Mouse (Mus musculus) hindbrain, postnatal 0 days (tissue): ENCODE data around the gene Nipbl. TPM values are rescaled to one million over a fixed set of nuclear protein-coding genes. Genes with fewer than 3 reads are reported as not detected.

ENCODE experiments used
- ATAC-seq: fragments of 200-750 bp; cut with Nextera tagmentation; 2 replicates; pipeline ENCODE4 v1.8.0; 2017; ENCODE audit warnings: mild to moderate bottlenecking, moderate TSS enrichment, moderate library complexity
- DNase-seq: peaks from one replicate; pipeline ENCODE4 v3.0.0-alpha.2; 2015; ENCODE audit warnings: low spot score
- H3K27ac ChIP-seq: fragments of 300-500 bp; sonication (generic); 2 replicates; pipeline ENCODE4 v1.5.1; 2014; ENCODE audit warnings: mild to moderate bottlenecking
- H3K27me3 ChIP-seq: fragments of 300-500 bp; sonication (generic); 2 replicates; pipeline ENCODE4 v1.6.1; 2014; ENCODE audit warnings: low read length, mixed read lengths; ENCODE audit not compliant: insufficient read depth
- H3K36me3 ChIP-seq: fragments of 300-500 bp; sonication (generic); 2 replicates; pipeline ENCODE4 v1.6.1; 2014; ENCODE audit warnings: low read length, mixed read lengths; ENCODE audit not compliant: insufficient read depth
- H3K4me1 ChIP-seq: fragments of 300-500 bp; sonication (generic); 2 replicates; pipeline ENCODE4 v1.6.1; 2014; ENCODE audit warnings: antibody characterized with exemption, low read length, mixed read lengths; ENCODE audit not compliant: insufficient read depth
- H3K4me2 ChIP-seq: fragments of 300-500 bp; sonication (generic); 2 replicates; pipeline ENCODE4 v1.6.1; 2014; ENCODE audit warnings: low read depth, mild to moderate bottlenecking, low read length, moderate library complexity, mixed read lengths
- H3K4me3 ChIP-seq: fragments of 300-500 bp; sonication (generic); 2 replicates; pipeline ENCODE4 v1.5.1; 2014; ENCODE audit warnings: low read length
- H3K9ac ChIP-seq: fragments of 300-500 bp; sonication (generic); replicated peaks from 2 replicates; pipeline ENCODE4 v1.6.1; 2014; ENCODE audit warnings: mild to moderate bottlenecking, low read length, moderate library complexity, mixed read lengths
- H3K9me3 ChIP-seq: fragments of 300-500 bp; sonication (generic); 2 replicates; pipeline ENCODE4 v1.6.1; 2016; ENCODE audit warnings: low read length, mixed read lengths
- CTCF ChIP-seq: IDR thresholded peaks from 2 replicates; pipeline ENCODE4 v1.5.1; 2016; ENCODE audit warnings: antibody characterized with exemption, control low read depth, low read depth
- WGBS: fragments of 180-500 bp; shearing (Covaris S2); extraction: QIAGEN DNeasy Blood & Tissue Kit; methylation state at CpG from one replicate; pipeline ENCODE4 v1.1.7; 2014; 5-methylcytosine and 5-hydroxymethylcytosine counted together
- polyA plus RNA-seq: library from polyadenylated mRNA; unstranded; fragments of >200 nt; fragmentation: Nextera tagmentation; extraction: Ambion mirVana; gene quantifications from 2 replicates; pipeline ENCODE4 v1.2.1, GENCODE M21; 2015
- total RNA-seq: library from RNA; depleted of rRNA; stranded (reverse); fragments of >200 nt; gene quantifications from 2 replicates; pipeline ENCODE4 v1.2.3, GENCODE M21; 2014; rRNA removed

Nipbl gene
- total and polyA plus RNA-seq, 2 experiments from 2014 or later: 10.9 to 12.5 TPM

DNA sequence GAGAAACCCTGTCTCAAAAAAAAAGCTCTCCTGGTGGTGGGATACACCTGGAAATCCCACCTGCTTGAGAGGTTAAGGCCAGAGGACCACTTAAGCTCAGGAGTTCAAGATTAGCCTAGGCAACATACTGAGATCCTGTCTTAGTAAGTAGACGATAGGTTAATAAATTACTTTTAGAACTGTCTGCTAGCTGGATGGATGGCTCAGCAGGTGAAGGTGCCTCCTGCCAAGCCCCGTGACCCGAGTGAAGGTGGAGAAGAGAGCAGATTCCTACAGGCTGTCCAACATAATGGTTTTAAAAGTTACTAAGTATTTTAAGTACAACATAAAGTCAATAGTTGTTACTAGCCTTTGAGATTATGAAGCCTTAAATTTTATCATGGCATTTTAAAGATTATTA is 178.3 kb downstream of the Nipbl start:
- no peaks in the 10 kb centered on the region for H3K9me3 ChIP-seq
- DNase-seq (no peak), ATAC-seq (no peak)
- H3K4me2 ChIP-seq: no peak overlapping the region
- 86% methylated on average over 3 of the region's 3 CpGs for WGBS
- H3K9ac ChIP-seq: no peak overlapping the region
- no peaks in the 10 kb centered on the region for H3K4me1 ChIP-seq
- peaks cover 74% of the 10 kb centered on the region for H3K36me3 ChIP-seq
- H3K27ac ChIP-seq: no peak overlapping the region
- no peak for TF ChIP-seq CTCF
- H3K4me3 ChIP-seq: no peak overlapping the region
- no peaks in the 10 kb centered on the region for H3K27me3 ChIP-seq

Other genes starting within 250 kb of the Nipbl start
- gene Gm2310, start 75.5 kb upstream of the Nipbl start, total RNA-seq: not detected in 2 replicates
- gene Gm2310, start 75.5 kb upstream of the Nipbl start, polyA plus RNA-seq: not detected in 2 replicates